Mouse (Mus musculus) layer of hippocampus, postnatal 36 days (tissue): ENCODE measurements around the gene Gmcl1. TPM values are rescaled to one million over a fixed set of nuclear protein-coding genes. Genes with fewer than 3 reads are reported as not detected.

Source experiments
- DNase-seq, 2 experiments: peaks; one replicate each; pipeline ENCODE4 v3.0.0; 2022
- total RNA-seq, 2 experiments: library from RNA; stranded (reverse); gene quantifications; 2 replicates each; pipeline ENCODE4 v1.2.3; 2021

Gmcl1 gene
- total RNA-seq, 2 experiments from 2014 or later = 30.0 to 30.1 TPM

- no peak for DNase-seq
Measured at GRCm38 (mm10) chr6:86660161-86660877, 72.9 kb downstream of the Gmcl1 start.

GRCm38 (mm10) chr6:86658501-86658900, 74.7 kb downstream of the Gmcl1 start:
- no peak for DNase-seq

GRCm38 (mm10) chr6:86654270-86654916, 78.8 kb downstream of the Gmcl1 start:
- DNase-seq = no peak

GRCm38 (mm10) chr6:86653026-86653425, 80.2 kb downstream of the Gmcl1 start:
- DNase-seq = no peak

GRCm38 (mm10) chr6:86646143-86646542, 87.0 kb downstream of the Gmcl1 start:
- DNase-seq = no peak

GRCm38 (mm10) chr6:86645551-86645950, 87.6 kb downstream of the Gmcl1 start:
- DNase-seq = no peak

GRCm38 (mm10) chr6:86644775-86645400, 88.3 kb downstream of the Gmcl1 start:
- no peak for DNase-seq

Other genes with a start within 250 kb of the Gmcl1 start
- gene Pcbp1, start 207.1 kb downstream of the Gmcl1 start, total RNA-seq = 100 to 1,000 TPM; 177 to 186 TPM
- 1 to 10 TPM in 1 of 2 experiments, under 1 TPM in 1; 0.88 to 1.7 TPM for gene Asprv1, start 105.2 kb downstream of the Gmcl1 start, total RNA-seq
- gene Mxd1, start 64.2 kb downstream of the Gmcl1 start, total RNA-seq = 10 to 100 TPM; 20.7 to 28.7 TPM
- gene Snrnp27, start 48.9 kb downstream of the Gmcl1 start, total RNA-seq = 10 to 100 TPM; 59.1 to 62.8 TPM
- 1 to 10 TPM; 4.8 to 6.0 TPM for gene Anxa4, start 60.2 kb upstream of the Gmcl1 start, total RNA-seq
- gene Aak1, start 116.1 kb upstream of the Gmcl1 start, total RNA-seq = 100 to 1,000 TPM; 435 to 445 TPM